ENCODE assay signal across 15 mouse cellular contexts in the genomic region with DNA sequence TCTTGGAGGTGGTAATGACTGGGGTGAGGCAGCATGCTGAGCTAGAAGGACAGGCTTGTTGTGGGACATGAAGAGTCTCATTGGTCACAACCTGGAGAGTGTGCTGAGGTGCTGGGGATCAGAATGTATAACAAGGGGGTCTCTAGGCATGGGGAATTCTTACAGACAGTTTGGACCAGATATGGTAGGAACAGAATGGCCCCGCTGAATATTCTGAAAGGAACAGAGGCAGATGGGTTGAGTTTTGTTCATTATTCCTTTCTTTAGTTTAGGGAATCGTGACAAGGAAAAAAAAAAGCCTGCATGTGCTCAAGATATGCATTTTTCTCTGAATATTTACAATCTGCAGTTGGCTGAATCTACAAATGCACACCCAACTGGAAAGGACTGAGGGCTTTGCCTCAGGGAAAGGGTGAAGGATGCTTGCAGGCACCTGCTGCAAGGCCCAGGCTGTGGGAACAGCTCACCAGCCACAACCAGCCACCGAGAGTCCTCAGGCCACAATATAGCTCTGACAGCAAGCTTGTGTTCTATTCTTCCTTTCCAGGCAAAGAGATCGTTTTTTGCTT.
"Had no signal": no experiment of that assay in that cellular context is flagged by ENCODE, and none has a peak within 500 bp of the region (broad histone marks: within the 10 kb centered on the region; RNA-seq: fewer than 3 reads in every experiment).

No protein-coding gene starts in this region.

- H3K4me3 ChIP-seq: limb, embryonic 15.5 days; liver, embryonic 12.5 days; midbrain, embryonic 10.5 days; neural tube, embryonic 13.5 days had no signal

- H3K9me3 ChIP-seq: limb, embryonic 15.5 days; liver, embryonic 12.5 days; midbrain, embryonic 10.5 days; neural tube, embryonic 13.5 days had no signal

- DNase-seq: kidney, adult 11 months; kidney, postnatal 14 days; lung, embryonic 14.5 days; lung, postnatal 10 days; lung, postnatal 4 days; retina, postnatal 1 day; right cerebral cortex, postnatal 4 days; spleen, adult 18-20 months; thymus, postnatal 36 days had no signal

- H3K4me1 ChIP-seq: limb, embryonic 15.5 days; liver, embryonic 12.5 days had no signal

- H3K27me3 ChIP-seq: limb, embryonic 15.5 days; liver, embryonic 12.5 days; neural tube, embryonic 13.5 days had no signal

- H3K27ac ChIP-seq: limb, embryonic 15.5 days; liver, embryonic 12.5 days; neural tube, embryonic 13.5 days had no signal

- ATAC-seq: inflammation-experienced regulatory T-cells, adult 6 months; liver, embryonic 12.5 days; midbrain, embryonic 16.5 days had no signal

- H3K36me3 ChIP-seq: limb, embryonic 15.5 days; liver, embryonic 12.5 days; neural tube, embryonic 13.5 days had no signal

- H3K9ac ChIP-seq: limb, embryonic 15.5 days; liver, embryonic 12.5 days; lung, embryonic 14.5 days; neural tube, embryonic 13.5 days had no signal

- H3K4me2 ChIP-seq: limb, embryonic 15.5 days; liver, embryonic 12.5 days; lung, embryonic 14.5 days; neural tube, embryonic 13.5 days had no signal
